Mouse (Mus musculus): ENCODE data around the gene Atp1b3.
A peak's percentile ranks its signal among the peaks of the same experiment; 100 is the strongest.
"Not testable (repeated sequence)": the region's sequence is repeated elsewhere in the genome, so short reads cannot be mapped to it uniquely, and the experiment has no call there.

The Atp1b3 gene

GRCm38 (mm10) chr9:96364141-96364838 is at the start of gene Atp1b3:
Atp1b3 (minus strand) TSS chr9:96364442.
- peak; percentile 100 for DNase-seq

- no peak for DNase-seq
Measured at GRCm38 (mm10) chr9:96412821-96413405, 48.7 kb upstream of the Atp1b3 start.

GRCm38 (mm10) chr9:96404312-96404711 is 40.1 kb upstream of the Atp1b3 start:
- no peak for DNase-seq

- DNase-seq = not testable (repeated sequence)
Measured at GRCm38 (mm10) chr9:96399916-96400315, 35.7 kb upstream of the Atp1b3 start.

GRCm38 (mm10) chr9:96399425-96399878 is 35.2 kb upstream of the Atp1b3 start:
- DNase-seq = peak; percentile 29

GRCm38 (mm10) chr9:96398614-96399013 is 34.4 kb upstream of the Atp1b3 start:
- DNase-seq = no peak

GRCm38 (mm10) chr9:96398165-96398564 is 33.9 kb upstream of the Atp1b3 start:
- DNase-seq = no peak

GRCm38 (mm10) chr9:96394910-96395690 is 30.9 kb upstream of the Atp1b3 start:
- peak; percentile 51 for DNase-seq

- DNase-seq = no peak
Measured at GRCm38 (mm10) chr9:96393731-96394235, 29.5 kb upstream of the Atp1b3 start.

GRCm38 (mm10) chr9:96393112-96393511 is 28.9 kb upstream of the Atp1b3 start:
- DNase-seq = no peak

GRCm38 (mm10) chr9:96391921-96392320 is 27.7 kb upstream of the Atp1b3 start:
- no peak for DNase-seq

GRCm38 (mm10) chr9:96383714-96384487 is 19.7 kb upstream of the Atp1b3 start:
- DNase-seq = no peak

- DNase-seq = no peak
Measured at GRCm38 (mm10) chr9:96382756-96383155, 18.5 kb upstream of the Atp1b3 start.

- DNase-seq = no peak
Measured at GRCm38 (mm10) chr9:96381393-96381792, 17.2 kb upstream of the Atp1b3 start.

GRCm38 (mm10) chr9:96379551-96379950 is 15.3 kb upstream of the Atp1b3 start:
- DNase-seq = no peak

GRCm38 (mm10) chr9:96378747-96379146 is 14.5 kb upstream of the Atp1b3 start:
- DNase-seq = no peak

- DNase-seq = no peak
Measured at GRCm38 (mm10) chr9:96377096-96377495, 12.9 kb upstream of the Atp1b3 start.

- DNase-seq = no peak
Measured at GRCm38 (mm10) chr9:96375819-96376218, 11.6 kb upstream of the Atp1b3 start.

- DNase-seq = no peak
Measured at GRCm38 (mm10) chr9:96371075-96371474, 6.8 kb upstream of the Atp1b3 start.

GRCm38 (mm10) chr9:96369654-96370384 is 5.6 kb upstream of the Atp1b3 start:
- peak; percentile 44 for DNase-seq

GRCm38 (mm10) chr9:96365271-96365872 is 1.1 kb upstream of the Atp1b3 start:
- DNase-seq = no peak
